Mouse (Mus musculus) skeletal muscle tissue, postnatal 0 days (tissue): ENCODE measurements around the gene Ube2l6. TPM values are rescaled to one million over a fixed set of nuclear protein-coding genes. Genes with fewer than 3 reads are reported as not detected.

Experiments
- polyA plus RNA-seq: library from polyadenylated mRNA; unstranded; fragments of >200 nt; fragmentation: Nextera tagmentation; extraction: Ambion mirVana; gene quantifications from 2 replicates; pipeline ENCODE4 v1.2.1, GENCODE M21; 2015

Ube2l6 gene
- polyA plus RNA-seq: 20.2 and 24.6 TPM in 2 replicates

DNA sequence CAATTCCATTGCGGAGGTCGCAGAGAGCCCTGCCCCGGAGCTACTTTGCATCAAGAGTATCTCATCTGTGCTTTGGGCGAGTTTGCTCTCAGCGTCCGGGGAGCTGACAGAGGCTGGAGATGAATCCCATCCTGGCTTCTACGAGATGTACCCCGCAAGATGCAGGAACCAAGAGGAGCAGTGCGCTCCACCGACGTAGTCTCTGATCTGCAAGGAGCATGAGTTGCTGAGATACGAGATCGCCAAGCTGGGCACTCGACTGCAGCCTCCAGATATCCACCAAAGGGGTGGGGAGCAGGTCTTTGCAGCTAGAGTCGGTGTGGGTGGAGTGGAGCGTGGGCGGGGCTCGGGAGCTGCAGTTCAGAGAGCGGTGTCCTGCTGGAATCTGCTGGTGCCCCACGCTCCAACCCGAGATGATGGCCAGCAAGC, at the start of gene Ube2l6:
Gene Ube2l6 (plus strand): TSS at position 336 of the 429 bp plus-strand sequence.

DNA sequence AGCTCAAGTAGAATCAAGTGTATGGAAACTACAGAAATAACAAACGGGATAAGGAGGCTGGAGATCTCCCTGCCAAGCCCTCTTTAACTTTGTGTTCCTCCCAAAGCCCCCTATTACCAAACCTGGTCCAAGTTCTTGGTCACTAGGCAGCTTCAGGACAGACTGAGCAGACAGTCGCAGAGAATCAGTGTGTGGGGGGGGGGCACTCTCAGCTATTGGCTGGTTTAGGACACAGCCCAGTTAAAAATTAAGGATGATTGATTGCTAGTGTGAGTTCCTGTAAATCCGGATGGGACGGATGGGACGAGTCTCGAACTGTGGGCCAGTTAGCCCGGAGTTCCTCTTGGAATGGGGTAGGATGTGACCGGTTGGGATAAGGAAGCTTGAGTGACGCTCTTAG, 23.4 kb upstream of the Ube2l6 start, which contains the start of gene Serping1:
Gene Serping1 (minus strand): TSS at position 204 of the 400 bp plus-strand sequence.

DNA sequence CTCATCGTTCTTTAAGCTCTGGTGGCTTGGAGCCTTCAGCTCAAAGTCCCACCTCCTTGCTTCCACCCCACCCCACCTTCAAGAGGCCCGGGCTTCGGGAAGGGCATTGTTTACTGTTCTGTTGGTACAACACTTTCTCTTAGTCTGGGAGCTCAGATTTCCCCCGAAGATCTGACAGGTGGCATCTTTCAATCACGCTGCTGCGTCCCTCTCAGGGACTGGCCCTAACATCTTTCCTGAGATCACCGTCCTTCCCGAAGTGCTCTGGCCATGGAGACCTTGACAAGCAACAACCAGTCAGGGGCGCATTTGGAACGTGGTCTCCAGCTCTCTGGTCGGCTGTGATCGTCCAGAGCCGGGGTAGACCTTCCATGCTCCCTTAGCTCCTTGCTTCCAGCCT, 23.9 kb downstream of the Ube2l6 start, which contains the start of gene Smtnl1:
Gene Smtnl1 (minus strand): TSS at position 101 of the 400 bp plus-strand sequence.

DNA sequence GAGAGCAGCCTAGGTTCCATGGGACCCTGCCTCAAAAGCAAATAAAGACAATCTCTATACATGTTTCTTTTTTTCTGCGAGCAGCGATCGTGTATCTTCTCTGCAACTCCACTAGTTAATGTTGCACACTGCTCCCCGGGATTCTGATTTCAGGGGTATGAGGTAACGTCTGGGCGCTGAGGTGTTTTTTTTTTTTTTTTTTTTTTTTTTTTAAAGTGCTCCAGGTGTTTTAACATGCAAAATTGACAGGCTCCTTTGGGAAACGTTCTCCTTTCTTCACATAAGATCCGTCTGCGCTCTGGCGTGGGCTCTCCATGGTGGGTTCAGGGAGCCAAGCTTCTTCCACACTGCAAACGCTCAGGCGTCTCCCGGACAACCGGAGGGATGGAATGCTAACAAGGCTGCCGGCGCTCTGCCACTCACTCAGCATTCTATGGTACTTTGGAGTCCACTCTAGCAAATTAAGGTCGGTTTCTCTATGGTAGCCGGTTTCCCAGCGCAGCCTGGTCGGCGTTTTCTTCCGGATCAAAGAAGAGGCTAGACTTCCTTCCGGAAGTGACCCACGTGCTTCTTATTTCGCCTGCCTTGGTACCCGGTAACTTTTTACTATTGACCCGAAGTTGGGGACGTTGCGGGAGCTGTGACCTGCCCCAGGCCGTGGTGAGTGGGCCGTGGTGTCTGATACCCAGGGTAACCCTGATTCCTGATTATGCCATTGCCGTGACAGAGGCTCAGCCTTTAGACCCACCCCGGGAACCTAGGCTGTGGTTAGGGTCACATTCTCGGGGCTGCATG, 28.1 kb downstream of the Ube2l6 start, which contains the start of gene Timm10:
Gene Timm10 (plus strand): TSS at position 510 of the 795 bp plus-strand sequence.

DNA sequence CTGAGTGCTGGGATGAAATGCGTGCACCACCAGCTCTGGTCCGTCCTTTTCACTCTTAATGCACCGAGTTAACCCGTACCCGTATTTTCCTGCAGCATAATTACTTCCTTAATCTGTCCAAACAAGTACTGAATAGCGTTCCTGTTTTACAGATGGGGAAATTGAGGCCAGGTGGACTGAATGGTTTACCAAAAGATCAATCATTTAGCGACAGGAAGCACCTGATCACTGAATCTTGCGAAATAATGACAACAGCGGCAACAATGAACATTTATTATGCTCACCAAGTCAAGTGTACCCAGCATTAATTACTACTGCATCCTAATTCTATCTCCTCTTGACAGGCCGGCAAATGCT, 39.9 kb downstream of the Ube2l6 start, which contains the start of gene Slc43a1:
Gene Slc43a1 (plus strand): TSS at position 258 of the 357 bp plus-strand sequence.

Other genes with a start within 250 kb of the Ube2l6 start
- 21.5 and 22.2 TPM in 2 replicates for gene Ctnnd1, start 148.1 kb upstream of the Ube2l6 start, polyA plus RNA-seq
- 0.05 and 0.08 TPM in 2 replicates for gene Btbd18, start 139.7 kb upstream of the Ube2l6 start, polyA plus RNA-seq
- gene Selenoh, start 128.1 kb upstream of the Ube2l6 start, polyA plus RNA-seq: 60.9 and 74.7 TPM in 2 replicates
- gene Gm28635, start 120.8 kb upstream of the Ube2l6 start, polyA plus RNA-seq: not detected in 2 replicates
- gene Med19, start 120.4 kb upstream of the Ube2l6 start, polyA plus RNA-seq: 12.2 and 14.2 TPM in 2 replicates
- 55.8 and 69.9 TPM in 2 replicates for gene Tmx2, start 119.7 kb upstream of the Ube2l6 start, polyA plus RNA-seq
- 13.4 and 17.7 TPM in 2 replicates for gene Zdhhc5, start 83.6 kb upstream of the Ube2l6 start, polyA plus RNA-seq
- gene Clp1, start 71.5 kb upstream of the Ube2l6 start, polyA plus RNA-seq: 10.5 and 12.6 TPM in 2 replicates
- 1.5 and 1.6 TPM in 2 replicates for gene Ypel4, start 64.8 kb upstream of the Ube2l6 start, polyA plus RNA-seq
- gene Gm19426, start 55.2 kb upstream of the Ube2l6 start, polyA plus RNA-seq: 1.8 and 2.0 TPM in 2 replicates
- gene Serping1, start 23.4 kb upstream of the Ube2l6 start, polyA plus RNA-seq: 64.7 and 70.4 TPM in 2 replicates
- 106 and 109 TPM in 2 replicates for gene Smtnl1, start 23.8 kb downstream of the Ube2l6 start, polyA plus RNA-seq
- gene Timm10, start 28.2 kb downstream of the Ube2l6 start, polyA plus RNA-seq: 67.6 and 83.8 TPM in 2 replicates
- 7.4 and 10.3 TPM in 2 replicates for gene Slc43a1, start 40.0 kb downstream of the Ube2l6 start, polyA plus RNA-seq
- 0.45 TPM in 2 replicates for gene Rtn4rl2, start 87.9 kb downstream of the Ube2l6 start, polyA plus RNA-seq
- 14.5 and 20.2 TPM in 2 replicates for gene Slc43a3, start 137.8 kb downstream of the Ube2l6 start, polyA plus RNA-seq
- gene Prg2, start 181.6 kb downstream of the Ube2l6 start, polyA plus RNA-seq: not detected in 2 replicates
- not detected in 2 replicates for gene Prg3, start 189.4 kb downstream of the Ube2l6 start, polyA plus RNA-seq
- 64.4 and 71.4 TPM in 2 replicates for gene Ssrp1, start 238.4 kb downstream of the Ube2l6 start, polyA plus RNA-seq
- gene P2rx3, start 238.6 kb downstream of the Ube2l6 start, polyA plus RNA-seq: 0.37 and 0.56 TPM in 2 replicates
- gene Tnks1bp1, start 249.2 kb downstream of the Ube2l6 start, polyA plus RNA-seq: 14.3 and 18.4 TPM in 2 replicates